Mouse (Mus musculus): ENCODE data around the gene Sv2c. TPM values are rescaled to one million over a fixed set of nuclear protein-coding genes. Genes with fewer than 3 reads are reported as not detected.

The Sv2c gene
- polyA plus RNA-seq, 1 experiment: 0.04 TPM

GRCm38 (mm10) chr13:95941861-95942260 lies 190.5 kb downstream of the Sv2c start:
- no peaks in the 10 kb centered on the region for H3K79me2 ChIP-seq (ENCODE audit: control insufficient read depth, insufficient read depth)

GRCm38 (mm10) chr13:95940811-95941210 lies 191.6 kb downstream of the Sv2c start:
- H3ac ChIP-seq (ENCODE audit: control insufficient read depth, insufficient read length, low read depth): no peak overlapping the region
- no peaks in the 10 kb centered on the region for H3K79me3 ChIP-seq (ENCODE audit: low read depth)
- no peaks in the 10 kb centered on the region for H3K36me3 ChIP-seq (ENCODE audit: control insufficient read depth, insufficient read depth)
- TF ChIP-seq CTCF (IDR thresholded peaks at IDR 0.05; ENCODE audit: control insufficient read depth, insufficient read depth, insufficient read length) (no peak), MAX (IDR thresholded peaks at IDR 0.05) (no peak), CEBPB (IDR thresholded peaks at IDR 0.05; ENCODE audit: low read depth) (no peak), MYOG (IDR thresholded peaks at IDR 0.05; ENCODE audit: control insufficient read depth, extremely low read depth, insufficient read length) (no peak), FOSL1 (IDR thresholded peaks at IDR 0.05; ENCODE audit: insufficient read depth, low read length, poor library complexity, severe bottlenecking) (no peak), MYOD1 (IDR thresholded peaks at IDR 0.05; ENCODE audit: control insufficient read depth, insufficient read length, low read depth) (no peak), USF1 (IDR thresholded peaks at IDR 0.05; ENCODE audit: low read depth) (no peak)
- no peaks in the 10 kb centered on the region for H3K27me3 ChIP-seq (ENCODE audit: control insufficient read depth, insufficient read depth, insufficient read length)
- H3K79me2 ChIP-seq (ENCODE audit: control insufficient read depth, insufficient read depth): no peaks in the 10 kb centered on the region
- H3K4me3 ChIP-seq (ENCODE audit: insufficient read depth, poor library complexity, severe bottlenecking): no peak overlapping the region

More at GRCm38 (mm10) chr13:95941861-95942260, 190.5 kb downstream of the Sv2c start:
- Histone ChIP-seq H3ac (ENCODE audit: control insufficient read depth, insufficient read length, low read depth) (no peak overlapping the region), H3K79me3 (ENCODE audit: low read depth) (no peaks in the 10 kb centered on the region), H3K36me3 (ENCODE audit: control insufficient read depth, insufficient read depth) (no peaks in the 10 kb centered on the region), H3K4me3 (ENCODE audit: insufficient read depth, poor library complexity, severe bottlenecking) (no peak overlapping the region), H3K27me3 (ENCODE audit: control insufficient read depth, insufficient read depth, insufficient read length) (no peaks in the 10 kb centered on the region)
- no peak for TF ChIP-seq USF1 (IDR thresholded peaks at IDR 0.05; ENCODE audit: low read depth)

- Histone ChIP-seq H3ac (ENCODE audit: control insufficient read depth, insufficient read length, low read depth) (no peak overlapping the region), H3K36me3 (ENCODE audit: control insufficient read depth, insufficient read depth) (no peaks in the 10 kb centered on the region), H3K79me3 (ENCODE audit: low read depth) (no peaks in the 10 kb centered on the region), H3K79me2 (ENCODE audit: control insufficient read depth, insufficient read depth) (no peaks in the 10 kb centered on the region), H3K4me3 (ENCODE audit: insufficient read depth, poor library complexity, severe bottlenecking) (no peak overlapping the region), H3K27me3 (ENCODE audit: control insufficient read depth, insufficient read depth, insufficient read length) (peaks cover 6% of the 10 kb centered on the region)
- TF ChIP-seq CEBPB (IDR thresholded peaks at IDR 0.05; ENCODE audit: low read depth) (no peak), CTCF (IDR thresholded peaks at IDR 0.05; ENCODE audit: control insufficient read depth, insufficient read depth, insufficient read length) (no peak), MAX (IDR thresholded peaks at IDR 0.05) (no peak), FOSL1 (IDR thresholded peaks at IDR 0.05; ENCODE audit: insufficient read depth, low read length, poor library complexity, severe bottlenecking) (no peak), MYOG (IDR thresholded peaks at IDR 0.05; ENCODE audit: control insufficient read depth, extremely low read depth, insufficient read length) (no peak)
Observed at GRCm38 (mm10) chr13:95924201-95924621, 208.2 kb downstream of the Sv2c start.

GRCm38 (mm10) chr13:95922626-95923025 lies 209.8 kb downstream of the Sv2c start:
- no peak overlapping the region for H3K4me3 ChIP-seq (ENCODE audit: insufficient read depth, poor library complexity, severe bottlenecking)
- H3K79me2 ChIP-seq (ENCODE audit: control insufficient read depth, insufficient read depth): no peaks in the 10 kb centered on the region
- H3K36me3 ChIP-seq (ENCODE audit: control insufficient read depth, insufficient read depth): no peaks in the 10 kb centered on the region
- no peak for TF ChIP-seq USF1 (IDR thresholded peaks at IDR 0.05; ENCODE audit: low read depth)
- no peak for TF ChIP-seq MYOG (IDR thresholded peaks at IDR 0.05; ENCODE audit: control insufficient read depth, extremely low read depth, insufficient read length)
- TF ChIP-seq MAX (IDR thresholded peaks at IDR 0.05): no peak
- TF ChIP-seq CEBPB (IDR thresholded peaks at IDR 0.05; ENCODE audit: low read depth): no peak
- no peak for TF ChIP-seq MYOD1 (IDR thresholded peaks at IDR 0.05; ENCODE audit: control insufficient read depth, insufficient read length, low read depth)
- TF ChIP-seq CTCF (IDR thresholded peaks at IDR 0.05; ENCODE audit: control insufficient read depth, insufficient read depth, insufficient read length): no peak
- H3K79me3 ChIP-seq (ENCODE audit: low read depth): no peaks in the 10 kb centered on the region
- H3K27me3 ChIP-seq (ENCODE audit: control insufficient read depth, insufficient read depth, insufficient read length): peaks cover 5% of the 10 kb centered on the region
- no peak overlapping the region for H3ac ChIP-seq (ENCODE audit: control insufficient read depth, insufficient read length, low read depth)

- Histone ChIP-seq H3K27me3 (ENCODE audit: control insufficient read depth, insufficient read depth, insufficient read length) (no peaks in the 10 kb centered on the region), H3K79me3 (ENCODE audit: low read depth) (no peaks in the 10 kb centered on the region), H3K36me3 (ENCODE audit: control insufficient read depth, insufficient read depth) (no peaks in the 10 kb centered on the region), H3ac (ENCODE audit: control insufficient read depth, insufficient read length, low read depth) (no peak overlapping the region), H3K79me2 (ENCODE audit: control insufficient read depth, insufficient read depth) (no peaks in the 10 kb centered on the region), H3K4me3 (ENCODE audit: insufficient read depth, poor library complexity, severe bottlenecking) (no peak overlapping the region)
- TF ChIP-seq MYOD1 (IDR thresholded peaks at IDR 0.05; ENCODE audit: control insufficient read depth, insufficient read length, low read depth) (no peak), USF1 (IDR thresholded peaks at IDR 0.05; ENCODE audit: low read depth) (no peak), MAX (IDR thresholded peaks at IDR 0.05) (no peak), FOSL1 (IDR thresholded peaks at IDR 0.05; ENCODE audit: insufficient read depth, low read length, poor library complexity, severe bottlenecking) (no peak), CEBPB (IDR thresholded peaks at IDR 0.05; ENCODE audit: low read depth) (no peak), CTCF (IDR thresholded peaks at IDR 0.05; ENCODE audit: control insufficient read depth, insufficient read depth, insufficient read length) (no peak)
Observed at GRCm38 (mm10) chr13:95918624-95919284, 213.6 kb downstream of the Sv2c start.

GRCm38 (mm10) chr13:95913046-95913406 lies 219.4 kb downstream of the Sv2c start:
- TF ChIP-seq MYOD1 (IDR thresholded peaks at IDR 0.05; ENCODE audit: control insufficient read depth, insufficient read length, low read depth) (no peak), FOSL1 (IDR thresholded peaks at IDR 0.05; ENCODE audit: insufficient read depth, low read length, poor library complexity, severe bottlenecking) (no peak), CTCF (IDR thresholded peaks at IDR 0.05; ENCODE audit: control insufficient read depth, insufficient read depth, insufficient read length) (no peak), CEBPB (IDR thresholded peaks at IDR 0.05; ENCODE audit: low read depth) (no peak), USF1 (IDR thresholded peaks at IDR 0.05; ENCODE audit: low read depth) (no peak), MYOG (IDR thresholded peaks at IDR 0.05; ENCODE audit: control insufficient read depth, extremely low read depth, insufficient read length) (no peak), MAX (IDR thresholded peaks at IDR 0.05) (no peak)
- H3K79me3 ChIP-seq (ENCODE audit: low read depth): no peaks in the 10 kb centered on the region

More at GRCm38 (mm10) chr13:95913046-95913406, 219.4 kb downstream of the Sv2c start:
- Histone ChIP-seq H3K27me3 (ENCODE audit: control insufficient read depth, insufficient read depth, insufficient read length) (peaks cover 7% of the 10 kb centered on the region), H3ac (ENCODE audit: control insufficient read depth, insufficient read length, low read depth) (no peak overlapping the region), H3K4me3 (ENCODE audit: insufficient read depth, poor library complexity, severe bottlenecking) (no peak overlapping the region), H3K36me3 (ENCODE audit: control insufficient read depth, insufficient read depth) (no peaks in the 10 kb centered on the region), H3K79me2 (ENCODE audit: control insufficient read depth, insufficient read depth) (no peaks in the 10 kb centered on the region)

All from C2C12 (cell line).